Mouse (Mus musculus): ENCODE measurements around the gene Spire2. TPM values are rescaled to one million over a fixed set of nuclear protein-coding genes. Genes with fewer than 3 reads are reported as not detected.
"Not testable (repeated sequence)": the region's sequence is repeated elsewhere in the genome, so short reads cannot be mapped to it uniquely, and the experiment has no call there.

Spire2 gene
- 4.3 and 5.8 TPM in 2 replicates for polyA plus RNA-seq (2016; fragmentation: Nextera tagmentation; extraction: Ambion mirVana)

DNA sequence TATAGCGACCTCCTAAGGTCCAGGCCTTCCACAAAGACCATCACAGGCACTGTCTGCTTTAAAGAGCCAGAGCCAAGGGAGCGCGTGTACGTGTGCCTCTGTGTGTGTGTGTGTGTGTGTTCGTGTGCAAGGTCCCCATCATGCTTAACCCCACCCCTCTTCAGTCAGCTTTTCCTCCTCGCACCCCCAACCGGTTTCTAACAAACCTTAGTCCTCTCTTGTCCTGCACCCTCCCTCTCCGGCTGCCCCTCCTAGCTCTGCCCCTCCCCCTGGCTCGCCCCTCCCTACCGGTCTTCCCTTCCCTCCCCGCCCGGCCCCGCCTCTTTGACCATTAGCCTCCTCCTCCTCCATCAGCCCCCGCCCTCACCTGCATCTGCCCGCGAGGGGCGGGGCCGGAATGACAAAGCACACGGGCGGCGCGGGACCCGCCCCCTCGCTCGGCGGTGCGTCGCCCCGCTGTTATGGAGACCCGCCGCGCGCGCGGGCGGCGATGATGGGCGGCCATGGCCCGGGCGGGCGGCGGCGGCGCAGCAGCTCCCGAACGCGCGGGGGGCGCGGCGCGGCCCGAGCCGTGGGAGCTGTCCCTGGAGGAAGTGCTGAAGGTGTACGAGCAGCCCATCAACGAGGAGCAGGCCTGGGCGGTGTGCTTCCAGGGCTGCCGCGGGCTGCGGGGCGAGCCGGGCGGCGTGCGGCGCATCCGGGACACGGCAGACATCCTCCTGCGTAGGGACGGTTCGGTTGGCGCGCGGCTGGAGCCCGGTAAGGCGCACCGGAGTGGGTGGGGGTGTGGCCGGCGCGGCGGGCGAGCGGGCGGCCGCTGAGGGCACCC is at the start of gene Spire2:
TSS of gene Spire2 (plus strand) at position 452 of the 829 bp plus-strand sequence.
- no peaks in the 10 kb centered on the region for H3K36me3 ChIP-seq (replicated peaks)
- peak; percentile 92 for DNase-seq (ENCODE audit: low spot score)
- H3K4me1 ChIP-seq: peaks cover 34% of the 10 kb centered on the region
- no peaks in the 10 kb centered on the region for H3K9me3 ChIP-seq
- WGBS: 1% methylated on average over 85 of the region's 85 CpGs
- peak within 1 kb of the TSS; percentile 80 for H3K27ac ChIP-seq (replicated peaks)
- H3K4me3 ChIP-seq: peak within 1 kb of the TSS; percentile 81
- H3K27me3 ChIP-seq (replicated peaks; ENCODE audit: low read depth, poor library complexity, severe bottlenecking): peaks cover 33% of the 10 kb centered on the region

DNA sequence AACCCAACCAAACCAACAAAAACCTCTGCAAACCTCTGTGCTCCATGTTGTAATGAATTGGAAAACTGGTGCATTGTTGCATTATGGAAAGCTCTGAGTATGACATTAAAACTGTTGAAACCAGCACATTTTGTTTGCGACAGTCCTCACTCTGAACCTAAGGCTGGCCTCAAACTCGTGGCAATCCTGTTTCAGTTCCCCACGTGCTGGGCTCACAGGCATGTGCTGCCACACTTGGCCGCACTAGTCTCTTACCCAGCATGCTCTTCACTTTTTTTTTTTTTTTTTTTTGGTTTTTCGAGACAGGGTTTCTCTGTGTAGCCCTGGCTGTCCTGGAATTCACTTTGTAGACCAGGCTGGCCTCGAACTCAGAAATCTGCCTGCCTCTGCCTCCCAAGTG is 49.5 kb upstream of the Spire2 start:
- H3K27ac ChIP-seq (replicated peaks); H3K27me3 ChIP-seq (replicated peaks; ENCODE audit: low read depth, poor library complexity, severe bottlenecking); H3K4me1 ChIP-seq; H3K9me3 ChIP-seq; H3K4me3 ChIP-seq; DNase-seq (ENCODE audit: low spot score): not testable (repeated sequence)
- 86% methylated on average over 6 of the region's 6 CpGs for WGBS
- peaks cover 91% of the 10 kb centered on the region for H3K36me3 ChIP-seq (replicated peaks)

DNA sequence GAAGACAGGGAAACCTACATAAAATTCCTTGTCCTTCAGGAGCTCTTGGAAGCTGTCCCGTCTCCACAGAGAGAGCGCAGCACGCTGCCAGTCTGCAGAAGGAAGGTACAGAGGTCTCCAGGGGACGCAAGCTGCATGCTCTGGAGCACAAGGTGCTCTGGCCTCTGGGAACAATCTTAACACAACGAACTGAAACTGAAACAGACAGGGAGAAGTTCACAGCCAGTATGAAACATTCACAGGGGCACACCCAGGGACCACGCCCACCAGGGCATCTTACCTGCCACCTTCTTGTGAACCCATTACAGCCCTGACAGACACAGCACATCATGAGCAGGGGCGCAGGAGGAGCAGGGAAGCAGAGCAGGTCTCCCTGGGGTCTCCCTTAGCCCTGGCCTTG is 48.5 kb upstream of the Spire2 start:
- no peak for DNase-seq (ENCODE audit: low spot score)
- H3K4me3 ChIP-seq: no peak overlapping the region
- H3K27me3 ChIP-seq (replicated peaks; ENCODE audit: low read depth, poor library complexity, severe bottlenecking): no peaks in the 10 kb centered on the region
- 89% methylated on average over 7 of the region's 7 CpGs for WGBS
- H3K27ac ChIP-seq (replicated peaks): no peak overlapping the region
- H3K9me3 ChIP-seq: no peaks in the 10 kb centered on the region
- H3K4me1 ChIP-seq: no peaks in the 10 kb centered on the region
- H3K36me3 ChIP-seq (replicated peaks): peaks cover 91% of the 10 kb centered on the region

DNA sequence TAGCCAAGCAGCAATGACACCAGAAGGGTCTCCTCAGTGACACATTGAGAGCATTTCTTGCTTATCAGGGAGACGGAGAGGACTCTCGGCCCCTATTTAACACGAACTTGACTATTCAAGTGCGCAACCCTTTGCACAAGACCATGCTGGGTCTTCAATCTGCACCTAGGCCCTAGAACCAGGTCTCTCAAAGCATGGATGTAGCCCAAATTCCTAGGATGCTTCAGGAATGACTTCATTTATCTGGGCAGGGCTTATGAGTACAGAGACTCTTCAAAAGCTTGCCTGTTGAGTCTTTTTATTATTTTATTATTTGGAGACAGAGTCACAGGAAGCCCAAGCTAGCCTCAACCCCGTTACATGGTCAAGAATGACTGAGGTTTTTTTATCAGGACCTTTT is 48.0 kb upstream of the Spire2 start:
- H3K27me3 ChIP-seq (replicated peaks; ENCODE audit: low read depth, poor library complexity, severe bottlenecking): no peaks in the 10 kb centered on the region
- H3K27ac ChIP-seq (replicated peaks): no peak overlapping the region
- no peak for DNase-seq (ENCODE audit: low spot score)
- H3K9me3 ChIP-seq: no peaks in the 10 kb centered on the region
- WGBS: 93% methylated on average over 5 of the region's 5 CpGs
- H3K36me3 ChIP-seq (replicated peaks): peaks cover 93% of the 10 kb centered on the region
- no peaks in the 10 kb centered on the region for H3K4me1 ChIP-seq
- no peak overlapping the region for H3K4me3 ChIP-seq

DNA sequence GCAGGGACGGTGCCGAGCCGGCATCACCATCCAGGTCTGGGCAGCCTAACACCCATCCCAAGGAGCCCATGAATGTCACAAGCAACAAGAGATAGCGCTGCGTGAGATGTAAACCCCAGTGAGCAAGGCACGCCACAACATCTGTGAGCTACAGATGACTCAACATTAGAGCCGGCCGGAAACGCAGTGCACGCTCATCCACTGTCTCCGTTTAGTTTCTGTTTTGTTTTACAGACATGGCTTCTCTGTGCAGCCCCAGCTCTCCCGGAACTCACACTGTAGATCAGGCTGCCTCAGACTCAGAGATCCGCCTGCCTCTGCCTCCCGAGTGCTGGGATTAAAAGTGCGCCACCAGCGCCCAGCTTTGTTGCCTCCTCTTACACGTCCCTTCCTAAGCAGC is 45.2 kb upstream of the Spire2 start:
- peaks cover 91% of the 10 kb centered on the region for H3K36me3 ChIP-seq (replicated peaks)
- H3K4me3 ChIP-seq: no peak overlapping the region
- H3K9me3 ChIP-seq: no peaks in the 10 kb centered on the region
- DNase-seq (ENCODE audit: low spot score): no peak
- H3K27ac ChIP-seq (replicated peaks): no peak overlapping the region
- no peaks in the 10 kb centered on the region for H3K27me3 ChIP-seq (replicated peaks; ENCODE audit: low read depth, poor library complexity, severe bottlenecking)
- 96% methylated on average over 17 of the region's 17 CpGs for WGBS
- H3K4me1 ChIP-seq: no peaks in the 10 kb centered on the region

DNA sequence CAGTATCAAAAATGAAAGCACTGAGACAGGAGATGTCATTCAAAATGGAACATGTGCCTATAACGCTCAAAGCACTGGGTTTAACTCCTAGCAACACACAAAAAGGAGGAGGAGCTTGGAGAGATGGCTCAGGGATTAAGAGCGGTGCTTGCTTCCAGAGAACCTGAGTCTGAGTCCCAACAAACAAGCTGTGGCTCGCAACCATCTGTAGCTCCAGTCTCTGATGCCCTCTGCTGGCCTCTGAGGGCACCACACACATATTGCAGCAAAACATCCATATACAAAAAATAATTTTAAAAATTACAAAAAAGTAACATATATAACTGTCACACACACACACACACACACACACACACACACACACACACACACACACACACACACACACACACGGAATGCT is 42.3 kb upstream of the Spire2 start:
- no peak overlapping the region for H3K4me3 ChIP-seq
- no peak overlapping the region for H3K27ac ChIP-seq (replicated peaks)
- H3K4me1 ChIP-seq: no peaks in the 10 kb centered on the region
- H3K36me3 ChIP-seq (replicated peaks): peaks cover 95% of the 10 kb centered on the region
- 69% methylated on average over 4 of the region's 4 CpGs for WGBS
- H3K27me3 ChIP-seq (replicated peaks; ENCODE audit: low read depth, poor library complexity, severe bottlenecking): no peaks in the 10 kb centered on the region
- no peaks in the 10 kb centered on the region for H3K9me3 ChIP-seq
- DNase-seq (ENCODE audit: low spot score): peak; percentile 33

DNA sequence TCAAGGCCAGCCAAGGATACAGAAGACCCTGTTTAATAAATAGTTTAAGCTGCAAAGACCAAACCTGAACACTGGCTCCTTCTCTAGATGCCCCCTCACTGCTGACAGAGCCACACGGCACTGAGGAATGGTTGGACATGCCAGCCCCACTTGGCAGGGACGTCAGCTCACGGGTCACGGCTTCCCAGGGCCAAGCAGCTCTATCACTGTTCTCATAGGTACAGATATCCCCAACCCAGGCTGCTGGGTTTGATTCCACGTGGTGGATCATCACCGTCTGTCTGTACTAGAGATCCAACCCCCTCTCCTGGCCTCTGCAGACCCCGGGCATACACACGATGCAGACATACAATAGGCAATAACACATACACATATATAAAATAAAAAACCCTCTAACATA is 41.8 kb upstream of the Spire2 start:
- DNase-seq (ENCODE audit: low spot score): no peak
- H3K27me3 ChIP-seq (replicated peaks; ENCODE audit: low read depth, poor library complexity, severe bottlenecking): no peaks in the 10 kb centered on the region
- H3K36me3 ChIP-seq (replicated peaks): peaks cover 96% of the 10 kb centered on the region
- H3K4me3 ChIP-seq: no peak overlapping the region
- H3K27ac ChIP-seq (replicated peaks): no peak overlapping the region
- WGBS: 93% methylated on average over 8 of the region's 8 CpGs
- no peaks in the 10 kb centered on the region for H3K4me1 ChIP-seq
- H3K9me3 ChIP-seq: no peaks in the 10 kb centered on the region

DNA sequence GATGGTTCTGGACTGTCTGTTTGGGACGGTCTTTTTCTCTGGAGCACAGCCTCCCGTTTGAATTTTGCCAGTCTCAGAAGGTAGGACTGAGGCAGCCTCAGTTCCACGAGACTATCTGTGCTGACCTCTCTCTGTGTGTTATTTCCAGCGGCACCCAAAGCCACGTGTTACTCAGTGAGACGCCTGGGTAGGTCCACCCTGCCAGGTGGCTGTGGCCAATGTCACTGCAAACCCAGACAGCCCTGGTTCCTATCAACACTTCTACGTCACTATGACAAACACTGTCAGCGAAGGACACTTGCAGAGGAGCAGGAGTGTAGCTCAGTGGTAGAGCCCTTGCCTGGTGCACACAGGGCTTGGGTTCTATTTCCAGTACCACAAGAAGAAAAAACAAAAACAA is 40.8 kb upstream of the Spire2 start:
- no peaks in the 10 kb centered on the region for H3K9me3 ChIP-seq
- H3K27ac ChIP-seq (replicated peaks): no peak overlapping the region
- no peak overlapping the region for H3K4me3 ChIP-seq
- 91% methylated on average over 8 of the region's 8 CpGs for WGBS
- no peaks in the 10 kb centered on the region for H3K4me1 ChIP-seq
- no peaks in the 10 kb centered on the region for H3K27me3 ChIP-seq (replicated peaks; ENCODE audit: low read depth, poor library complexity, severe bottlenecking)
- peaks cover 96% of the 10 kb centered on the region for H3K36me3 ChIP-seq (replicated peaks)
- DNase-seq (ENCODE audit: low spot score): no peak

DNA sequence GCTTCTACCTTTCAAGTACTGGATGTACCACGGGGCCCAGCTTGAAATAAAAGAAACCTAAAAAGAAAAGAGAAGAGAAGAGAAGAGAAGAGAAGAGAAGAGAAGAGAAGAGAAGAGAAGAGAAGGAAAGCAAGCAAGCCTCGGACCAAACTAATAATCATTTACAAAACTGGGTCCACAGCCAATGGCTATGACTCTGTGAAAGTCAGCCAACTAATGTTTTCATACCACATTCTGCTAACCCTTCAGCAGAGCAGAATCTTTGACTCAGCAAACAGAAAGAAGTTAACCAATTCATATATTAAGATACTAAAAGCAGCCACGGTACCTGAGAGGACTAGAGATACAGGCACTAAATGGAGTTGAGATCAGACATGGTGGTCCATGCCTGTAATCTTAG is 40.2 kb upstream of the Spire2 start:
- Histone ChIP-seq H3K27ac (replicated peaks) (no peak overlapping the region), H3K27me3 (replicated peaks; ENCODE audit: low read depth, poor library complexity, severe bottlenecking) (no peaks in the 10 kb centered on the region), H3K4me3 (no peak overlapping the region), H3K9me3 (no peaks in the 10 kb centered on the region), H3K4me1 (no peaks in the 10 kb centered on the region), H3K36me3 (replicated peaks) (peaks cover 96% of the 10 kb centered on the region)
- 86% methylated on average over 3 of the region's 3 CpGs for WGBS
- DNase-seq (ENCODE audit: low spot score): no peak

DNA sequence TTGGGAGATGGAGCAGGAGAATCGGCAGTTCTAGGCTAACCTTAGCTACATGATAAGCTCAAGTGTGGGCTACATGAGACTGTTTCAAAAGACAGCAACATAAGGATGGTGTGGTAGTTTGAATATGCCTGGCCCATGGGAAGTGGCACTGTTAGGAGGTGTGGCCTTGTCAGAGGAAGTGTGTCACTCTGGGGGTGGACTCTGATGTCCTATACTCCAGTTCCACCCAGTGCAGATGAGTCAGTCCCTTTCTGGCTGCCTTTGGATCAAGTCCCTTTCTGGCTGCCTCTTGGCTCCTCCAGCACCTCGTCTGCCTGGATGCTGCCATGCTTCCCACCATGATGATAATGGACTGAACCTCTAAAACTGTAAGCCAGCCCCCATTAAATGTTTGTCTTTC is 39.7 kb upstream of the Spire2 start:
- peaks cover 96% of the 10 kb centered on the region for H3K36me3 ChIP-seq (replicated peaks)
- no peak for DNase-seq (ENCODE audit: low spot score)
- H3K9me3 ChIP-seq: no peaks in the 10 kb centered on the region
- no peaks in the 10 kb centered on the region for H3K27me3 ChIP-seq (replicated peaks; ENCODE audit: low read depth, poor library complexity, severe bottlenecking)
- H3K4me3 ChIP-seq: no peak overlapping the region
- no peaks in the 10 kb centered on the region for H3K4me1 ChIP-seq
- no peak overlapping the region for H3K27ac ChIP-seq (replicated peaks)
- WGBS: 87% methylated on average over 2 of the region's 2 CpGs

DNA sequence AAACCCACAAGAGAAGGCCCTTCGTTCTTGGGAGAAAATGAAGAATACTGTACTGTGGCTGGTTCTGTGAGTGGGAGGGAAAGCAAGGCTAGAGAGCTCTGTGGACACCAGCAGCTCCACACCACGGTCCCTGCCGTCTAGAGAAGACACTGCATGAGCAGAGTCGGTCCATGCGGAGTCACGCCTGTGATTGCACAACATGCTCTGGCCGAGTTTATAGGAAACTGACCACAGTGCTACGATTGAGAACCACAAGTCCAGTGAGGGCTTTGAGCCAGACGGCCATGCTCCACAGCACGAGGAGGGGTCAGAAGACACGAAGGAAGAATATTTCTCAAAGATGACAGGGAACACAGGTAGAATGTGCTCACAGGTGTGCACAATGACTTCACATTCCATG is 34.2 kb upstream of the Spire2 start:
- WGBS: 91% methylated on average over 11 of the region's 11 CpGs
- Histone ChIP-seq H3K9me3 (no peaks in the 10 kb centered on the region), H3K27ac (replicated peaks) (no peak overlapping the region), H3K27me3 (replicated peaks; ENCODE audit: low read depth, poor library complexity, severe bottlenecking) (no peaks in the 10 kb centered on the region), H3K4me3 (no peak overlapping the region), H3K36me3 (replicated peaks) (peaks cover 87% of the 10 kb centered on the region), H3K4me1 (no peaks in the 10 kb centered on the region)
- no peak for DNase-seq (ENCODE audit: low spot score)

DNA sequence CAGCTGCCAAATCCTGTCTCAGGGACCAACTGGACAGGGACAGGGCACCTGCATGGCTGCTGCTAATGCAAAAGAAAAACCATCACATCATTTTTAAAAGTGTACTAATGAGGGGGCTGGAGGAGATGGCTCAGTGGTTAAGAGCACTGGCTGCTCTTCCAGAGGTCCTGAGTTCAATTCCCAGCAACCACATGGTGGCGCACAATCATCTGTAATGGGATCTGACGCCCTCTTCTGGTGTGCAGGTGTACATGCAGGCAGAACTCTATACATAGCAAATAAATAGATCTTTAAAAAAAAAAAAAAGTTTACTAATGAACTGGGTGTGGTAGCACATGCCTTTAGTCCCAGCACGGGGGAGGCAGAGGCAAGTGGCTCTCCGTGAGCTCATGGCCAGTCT is 23.8 kb upstream of the Spire2 start:
- no peak for DNase-seq (ENCODE audit: low spot score)
- Histone ChIP-seq H3K27ac (replicated peaks) (no peak overlapping the region), H3K9me3 (no peaks in the 10 kb centered on the region), H3K4me3 (no peak overlapping the region), H3K36me3 (replicated peaks) (peaks cover 99% of the 10 kb centered on the region), H3K27me3 (replicated peaks; ENCODE audit: low read depth, poor library complexity, severe bottlenecking) (no peaks in the 10 kb centered on the region), H3K4me1 (no peaks in the 10 kb centered on the region)
- 71% methylated on average over 4 of the region's 4 CpGs for WGBS

DNA sequence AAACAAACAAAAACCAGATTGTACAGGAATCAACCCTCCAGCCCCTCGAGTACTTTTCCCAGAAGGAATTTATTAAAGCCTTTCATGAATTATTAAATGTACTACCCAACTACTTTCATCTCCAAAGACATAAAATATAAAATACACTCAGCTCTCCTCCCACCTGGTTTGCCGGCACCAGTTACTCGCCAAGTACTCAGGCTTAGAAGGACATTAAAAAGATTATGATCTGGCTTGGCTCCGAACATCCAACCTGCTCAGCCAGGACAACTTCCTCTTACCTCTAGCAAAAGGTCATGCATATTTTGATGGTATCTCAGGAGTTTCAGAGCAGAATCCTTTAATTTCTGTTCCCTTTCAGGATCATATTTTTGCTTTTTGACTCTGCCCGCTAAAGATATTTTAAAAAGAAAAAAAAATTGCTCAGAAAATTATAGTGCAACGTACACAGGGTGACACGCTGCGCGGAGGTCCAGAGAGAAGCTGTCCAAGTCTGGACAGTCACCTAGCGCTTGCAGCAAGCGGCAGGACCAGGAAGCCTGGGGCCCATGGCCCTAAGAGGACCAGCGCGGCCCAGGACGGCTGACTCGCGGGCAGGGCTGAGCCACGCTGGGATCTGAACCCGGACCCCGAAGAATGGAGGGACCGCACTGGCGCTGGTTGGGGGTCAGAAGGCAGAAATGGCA is 14.6 kb upstream of the Spire2 start:
- H3K27ac ChIP-seq (replicated peaks): peak overlapping the region; percentile 82
- WGBS: 8% methylated on average over 21 of the region's 21 CpGs
- H3K36me3 ChIP-seq (replicated peaks): peaks cover 22% of the 10 kb centered on the region
- H3K9me3 ChIP-seq: no peaks in the 10 kb centered on the region
- DNase-seq (ENCODE audit: low spot score): no peak
- H3K4me1 ChIP-seq: peaks cover 20% of the 10 kb centered on the region
- peak overlapping the region; percentile 68 for H3K4me3 ChIP-seq
- H3K27me3 ChIP-seq (replicated peaks; ENCODE audit: low read depth, poor library complexity, severe bottlenecking): no peaks in the 10 kb centered on the region
